Mouse (Mus musculus) heart, embryonic 12.5 days (tissue): ENCODE data around the gene Olfr420. TPM values are rescaled to one million over a fixed set of nuclear protein-coding genes. Genes with fewer than 3 reads are reported as not detected.

Experiments used
- ATAC-seq: fragments of 200-750 bp; cut with Nextera tagmentation; 2 replicates; pipeline ENCODE4 v1.8.0; 2017; ENCODE audit warnings: moderate TSS enrichment, moderate library complexity; ENCODE audit not compliant: insufficient number of reproducible peaks, low FRiP score
- H3K27ac ChIP-seq: fragments of 300-500 bp; sonication (generic); 2 replicates; pipeline ENCODE4 v1.5.1; 2016; ENCODE audit warnings: mild to moderate bottlenecking, moderate library complexity; ENCODE audit not compliant: poor library complexity, severe bottlenecking
- H3K27me3 ChIP-seq: fragments of 300-500 bp; sonication (generic); replicated peaks from 2 replicates; pipeline ENCODE4 v1.6.1; 2016; ENCODE audit warnings: mild to moderate bottlenecking, moderate library complexity
- H3K36me3 ChIP-seq: fragments of 300-500 bp; sonication (generic); 2 replicates; pipeline ENCODE4 v1.6.1; 2016; ENCODE audit warnings: mild to moderate bottlenecking, moderate library complexity
- H3K4me1 ChIP-seq: fragments of 300-500 bp; sonication (generic); replicated peaks from 2 replicates; pipeline ENCODE4 v1.6.1; 2016; ENCODE audit warnings: mild to moderate bottlenecking
- H3K4me2 ChIP-seq: fragments of 300-500 bp; sonication (generic); 2 replicates; pipeline ENCODE4 v1.6.1; 2016; ENCODE audit warnings: mild to moderate bottlenecking, moderate library complexity
- H3K4me3 ChIP-seq: fragments of 300-500 bp; sonication (generic); 2 replicates; pipeline ENCODE4 v1.5.1; 2016; ENCODE audit warnings: mild to moderate bottlenecking
- H3K9ac ChIP-seq: fragments of 300-500 bp; sonication (generic); 2 replicates; pipeline ENCODE4 v1.6.1; 2016; ENCODE audit warnings: mild to moderate bottlenecking, moderate library complexity
- H3K9me3 ChIP-seq: fragments of 300-500 bp; sonication (generic); replicated peaks from 2 replicates; pipeline ENCODE4 v1.6.1; 2016; ENCODE audit warnings: mild to moderate bottlenecking, moderate library complexity
- WGBS: fragments of 180-500 bp; shearing (Covaris S2); methylation state at CpG from one replicate; pipeline ENCODE4 v1.1.7; 2016; 5-methylcytosine and 5-hydroxymethylcytosine counted together
- polyA plus RNA-seq: library from polyadenylated mRNA; unstranded; fragments of >200 nt; fragmentation: Nextera tagmentation; extraction: Ambion mirVana; gene quantifications from 2 replicates; pipeline ENCODE4 v1.2.1, GENCODE M21; 2016

Olfr420 gene
- polyA plus RNA-seq, 1 experiment from 2014 or later = not detected

- peak overlapping the region; percentile 48; the same call in 1 of the 2 replicates for H3K27ac ChIP-seq
- WGBS = 11% methylated on average over 2 of the region's 2 CpGs
Measured at GRCm38 (mm10) chr1:174171537-174171936, 16.1 kb downstream of the Olfr420 start.

DNA sequence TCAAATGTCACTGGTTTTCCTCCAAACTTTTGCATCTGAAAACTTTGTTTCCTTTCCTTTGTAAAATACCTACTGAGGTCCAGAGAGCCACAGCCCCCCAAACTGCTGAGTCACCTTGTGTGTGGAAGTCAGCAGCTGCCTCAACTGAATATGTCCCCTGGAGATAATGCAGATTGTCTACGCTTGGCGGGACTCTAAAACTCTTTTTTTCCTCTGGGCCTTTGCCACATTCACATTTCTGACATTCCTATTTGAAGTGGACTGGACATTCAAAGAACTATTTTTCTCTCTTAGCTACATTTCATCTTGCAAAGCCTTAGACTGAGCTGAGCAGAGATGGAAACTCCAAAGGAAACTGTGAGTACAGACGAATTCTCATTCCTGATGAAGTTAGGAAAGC lies 17.2 kb downstream of the Olfr420 start, which contains the start of gene Spta1:
TSS of gene Spta1 (plus strand) at position 172 of the 400 bp plus-strand sequence.
- Histone ChIP-seq H3K27me3 (no peaks in the 10 kb centered on the region), H3K4me3 (peak within 1 kb of the TSS; percentile 12; the same call in 1 of the 2 replicates), H3K36me3 (no peaks in the 10 kb centered on the region), H3K9ac (no peak within 1 kb of the TSS), H3K9me3 (no peaks in the 10 kb centered on the region), H3K4me2 (peak within 1 kb of the TSS; percentile 43), H3K4me1 (peaks cover 7% of the 10 kb centered on the region; the same call in 1 of the 2 replicates), H3K27ac (peak within 1 kb of the TSS; percentile 51; the same call in 1 of the 2 replicates)
- 9% methylated on average over 3 of the region's 3 CpGs for WGBS
- ATAC-seq = peak; percentile 84

More at GRCm38 (mm10) chr1:174171537-174171936, 16.1 kb downstream of the Olfr420 start:
- H3K4me2 ChIP-seq = no peak overlapping the region
- no peak overlapping the region for H3K9ac ChIP-seq
- H3K36me3 ChIP-seq = no peaks in the 10 kb centered on the region
- ATAC-seq = peak; percentile 95
- H3K9me3 ChIP-seq = no peaks in the 10 kb centered on the region
- peaks cover 7% of the 10 kb centered on the region; the same call in 1 of the 2 replicates for H3K4me1 ChIP-seq
- no peak overlapping the region for H3K4me3 ChIP-seq
- no peaks in the 10 kb centered on the region for H3K27me3 ChIP-seq

DNA sequence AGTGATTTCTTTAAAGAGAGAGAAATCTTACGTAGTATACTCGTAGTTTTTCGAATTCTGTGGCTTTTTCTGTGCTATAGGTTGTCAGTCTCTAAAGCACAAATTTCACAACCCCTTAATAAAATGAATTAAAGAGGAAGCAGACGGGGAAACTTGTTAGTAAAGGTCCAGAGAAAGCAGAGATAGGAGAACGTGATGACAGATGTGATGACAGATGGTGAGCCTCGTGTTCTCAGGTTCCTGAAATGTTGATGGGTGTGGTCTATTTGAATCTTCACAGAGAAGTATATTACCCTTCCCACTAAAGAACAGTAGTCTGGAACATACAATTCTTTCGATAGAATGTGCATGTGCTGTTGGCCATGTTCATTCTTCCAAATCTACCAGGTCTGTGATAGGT lies 49.3 kb downstream of the Olfr420 start:
- 67% methylated on average over 7 of the region's 7 CpGs for WGBS
- H3K4me1 ChIP-seq = no peaks in the 10 kb centered on the region
- H3K27ac ChIP-seq = no peak overlapping the region
- H3K27me3 ChIP-seq = no peaks in the 10 kb centered on the region
- no peak overlapping the region for H3K4me2 ChIP-seq
- H3K9ac ChIP-seq = no peak overlapping the region
- H3K36me3 ChIP-seq = no peaks in the 10 kb centered on the region
- no peaks in the 10 kb centered on the region for H3K9me3 ChIP-seq
- no peak for ATAC-seq
- H3K4me3 ChIP-seq = no peak overlapping the region

Other genes with a start within 250 kb of the Olfr420 start
- 3.4 and 3.8 TPM in 2 replicates for gene Ifi211, start 242.6 kb upstream of the Olfr420 start, polyA plus RNA-seq
- gene Mndal, start 213.1 kb upstream of the Olfr420 start, polyA plus RNA-seq = 3.3 and 4.1 TPM in 2 replicates
- gene Ifi203, start 213.0 kb upstream of the Olfr420 start, polyA plus RNA-seq = 0.18 and 0.35 TPM in 2 replicates
- not detected in 2 replicates for gene Ifi202b, start 172.9 kb upstream of the Olfr420 start, polyA plus RNA-seq
- gene Ifi205, start 123.8 kb upstream of the Olfr420 start, polyA plus RNA-seq = 2.4 and 2.9 TPM in 2 replicates
- gene Olfr433, start 114.9 kb upstream of the Olfr420 start, polyA plus RNA-seq = 0.05 TPM in 1 of 2 replicates, not detected in the other
- not detected in 2 replicates for gene Olfr432, start 106.4 kb upstream of the Olfr420 start, polyA plus RNA-seq
- not detected in 2 replicates for gene Olfr430, start 89.0 kb upstream of the Olfr420 start, polyA plus RNA-seq
- not detected in 2 replicates for gene Olfr429, start 71.3 kb upstream of the Olfr420 start, polyA plus RNA-seq
- not detected in 2 replicates for gene Olfr427, start 58.7 kb upstream of the Olfr420 start, polyA plus RNA-seq
- gene Olfr231, start 34.5 kb upstream of the Olfr420 start, polyA plus RNA-seq = not detected in 2 replicates
- not detected in 2 replicates for gene Olfr424, start 24.1 kb upstream of the Olfr420 start, polyA plus RNA-seq
- 6.1 and 6.8 TPM in 2 replicates for gene Spta1, start 17.1 kb downstream of the Olfr420 start, polyA plus RNA-seq
- not detected in 2 replicates for gene Olfr419, start 96.4 kb downstream of the Olfr420 start, polyA plus RNA-seq
- gene Mptx1, start 174.9 kb downstream of the Olfr420 start, polyA plus RNA-seq = not detected in 2 replicates
- gene Olfr417, start 209.5 kb downstream of the Olfr420 start, polyA plus RNA-seq = not detected in 2 replicates
- not detected in 2 replicates for gene Olfr248, start 235.4 kb downstream of the Olfr420 start, polyA plus RNA-seq